Mouse (Mus musculus): ENCODE results near the gene Sec1.
A peak's percentile ranks its signal among the peaks of the same experiment; 100 is the strongest.

The Sec1 gene

GRCm38 (mm10) chr7:45693921-45694591, at the start of gene Sec1:
TSS of gene Sec1 (minus strand) at chr7:45694402.
- DNase-seq (ENCODE audit: low read depth in 2 of 2, low spot score in 2 of 2), result no peak

- peak; percentile 50 to 62 for DNase-seq (ENCODE audit: low read depth in 2 of 2, low spot score in 2 of 2)
These were observed 48.1 kb upstream of the Sec1 start for GRCm38 (mm10) chr7:45742338-45742737.

GRCm38 (mm10) chr7:45741777-45742176, 47.6 kb upstream of the Sec1 start:
- DNase-seq (ENCODE audit: low read depth in 2 of 2, low spot score in 2 of 2), result peak in 1 of 2 experiments; percentile 30

GRCm38 (mm10) chr7:45741308-45741707, 47.1 kb upstream of the Sec1 start:
- no peak for DNase-seq (ENCODE audit: low read depth in 2 of 2, low spot score in 2 of 2)

GRCm38 (mm10) chr7:45739820-45740219, 45.6 kb upstream of the Sec1 start:
- no peak for DNase-seq (ENCODE audit: low read depth in 2 of 2, low spot score in 2 of 2)

GRCm38 (mm10) chr7:45739162-45739763, 45.1 kb upstream of the Sec1 start:
- DNase-seq (ENCODE audit: low read depth in 2 of 2, low spot score in 2 of 2), result peak; percentile 81 to 84

- peak; percentile 68 to 83 for DNase-seq (ENCODE audit: low read depth in 2 of 2, low spot score in 2 of 2)
These were observed 39.3 kb upstream of the Sec1 start for GRCm38 (mm10) chr7:45733477-45733876.

- no peak for DNase-seq (ENCODE audit: low read depth in 2 of 2, low spot score in 2 of 2)
These were observed 36.7 kb upstream of the Sec1 start for GRCm38 (mm10) chr7:45730727-45731431.

- no peak for DNase-seq (ENCODE audit: low read depth in 2 of 2, low spot score in 2 of 2)
These were observed 33.4 kb upstream of the Sec1 start for GRCm38 (mm10) chr7:45727625-45728024.

GRCm38 (mm10) chr7:45726419-45726818, 32.2 kb upstream of the Sec1 start:
- no peak for DNase-seq (ENCODE audit: low read depth in 2 of 2, low spot score in 2 of 2)

GRCm38 (mm10) chr7:45725713-45726112, 31.5 kb upstream of the Sec1 start, which contains the start of gene Spaca4:
TSS of gene Spaca4 (minus strand) at chr7:45725813.
- no peak for DNase-seq (ENCODE audit: low read depth in 2 of 2, low spot score in 2 of 2)

- DNase-seq (ENCODE audit: low read depth in 2 of 2, low spot score in 2 of 2), result no peak
These were observed 30.9 kb upstream of the Sec1 start for GRCm38 (mm10) chr7:45725151-45725550.

- DNase-seq (ENCODE audit: low read depth in 2 of 2, low spot score in 2 of 2), result no peak
These were observed 29.6 kb upstream of the Sec1 start for GRCm38 (mm10) chr7:45723781-45724180.

- no peak for DNase-seq (ENCODE audit: low read depth in 2 of 2, low spot score in 2 of 2)
These were observed 29.1 kb upstream of the Sec1 start for GRCm38 (mm10) chr7:45723301-45723700.

- DNase-seq (ENCODE audit: low read depth in 2 of 2, low spot score in 2 of 2), result no peak
These were observed 28.1 kb upstream of the Sec1 start for GRCm38 (mm10) chr7:45722348-45722713.

- no peak for DNase-seq (ENCODE audit: low read depth in 2 of 2, low spot score in 2 of 2)
These were observed 27.6 kb upstream of the Sec1 start for GRCm38 (mm10) chr7:45721642-45722347.

- no peak for DNase-seq (ENCODE audit: low read depth in 2 of 2, low spot score in 2 of 2)
These were observed 27.0 kb upstream of the Sec1 start for GRCm38 (mm10) chr7:45721234-45721571.

- DNase-seq (ENCODE audit: low read depth in 2 of 2, low spot score in 2 of 2), result no peak
These were observed 26.4 kb upstream of the Sec1 start, which contains the start of gene Fam83e for GRCm38 (mm10) chr7:45720413-45721233. TSS of gene Fam83e (plus strand) at chr7:45721212.

- DNase-seq (ENCODE audit: low read depth in 2 of 2, low spot score in 2 of 2), result no peak
These were observed 25.7 kb upstream of the Sec1 start for GRCm38 (mm10) chr7:45719738-45720412.

- DNase-seq (ENCODE audit: low read depth in 2 of 2, low spot score in 2 of 2), result no peak
These were observed 25.0 kb upstream of the Sec1 start for GRCm38 (mm10) chr7:45719180-45719579.

All from CD8-positive naive resting alpha-beta T cell, adult 2 months (primary cell).